Mouse (Mus musculus): ENCODE measurements around the gene Ebf1. TPM values are rescaled to one million over a fixed set of nuclear protein-coding genes. Genes with fewer than 3 reads are reported as not detected.
A peak's percentile ranks its signal among the peaks of the same experiment; 100 is the strongest.

Ebf1 gene
- total RNA-seq, 2 experiments from 2014 or later, result 4.8 to 6.1 TPM

DNA sequence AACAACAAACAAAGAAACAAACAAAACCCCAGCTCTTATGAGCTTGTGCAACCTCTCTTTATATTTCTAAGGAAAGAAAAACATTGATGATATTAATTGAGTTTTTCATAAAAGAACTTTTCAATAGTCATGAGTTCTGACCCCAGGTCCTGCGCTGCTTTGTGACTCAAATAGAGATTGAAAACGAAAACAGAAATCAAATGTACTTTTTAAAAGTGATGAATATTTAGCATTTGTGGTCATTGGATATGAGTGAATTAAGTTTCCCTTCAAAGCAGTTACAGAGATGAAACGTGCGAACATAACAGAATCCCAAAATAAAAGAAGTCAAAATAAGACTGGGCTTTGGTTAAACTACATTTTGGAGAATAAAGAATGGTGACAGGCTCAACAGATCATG is 271.3 kb downstream of the Ebf1 start:
- no peak for DNase-seq (ENCODE audit: low spot score in 2 of 2)

- no peak for DNase-seq (ENCODE audit: low spot score in 2 of 2)
These were observed 275.9 kb downstream of the Ebf1 start for GRCm38 (mm10) chr11:44892814-44893521.

GRCm38 (mm10) chr11:44893986-44894385 is 276.9 kb downstream of the Ebf1 start:
- DNase-seq (ENCODE audit: low spot score in 2 of 2), result no peak

GRCm38 (mm10) chr11:44894798-44895197 is 277.7 kb downstream of the Ebf1 start:
- no peak for DNase-seq (ENCODE audit: low spot score in 2 of 2)

DNA sequence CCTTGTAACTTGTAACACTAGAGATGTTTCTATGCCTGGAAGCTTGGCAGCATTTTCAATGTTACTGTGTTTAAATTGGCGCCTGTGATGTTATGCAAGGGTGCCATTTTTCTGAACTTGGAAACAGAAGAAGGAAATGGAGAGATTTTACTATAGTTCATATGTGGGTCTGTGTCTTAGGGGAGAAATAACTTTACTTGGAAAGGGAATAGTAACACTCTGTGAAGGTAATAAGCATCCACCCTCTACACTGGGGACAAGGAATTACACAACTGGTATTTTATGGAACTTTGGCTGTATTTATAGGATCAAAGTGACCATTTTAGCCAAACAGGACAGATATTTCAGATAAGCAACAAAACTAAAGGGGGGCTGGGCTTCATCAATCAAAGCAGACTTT is 278.8 kb downstream of the Ebf1 start:
- DNase-seq (ENCODE audit: low spot score in 2 of 2), result no peak

GRCm38 (mm10) chr11:44897140-44897665 is 280.1 kb downstream of the Ebf1 start:
- DNase-seq (ENCODE audit: low spot score in 2 of 2), result no peak

DNA sequence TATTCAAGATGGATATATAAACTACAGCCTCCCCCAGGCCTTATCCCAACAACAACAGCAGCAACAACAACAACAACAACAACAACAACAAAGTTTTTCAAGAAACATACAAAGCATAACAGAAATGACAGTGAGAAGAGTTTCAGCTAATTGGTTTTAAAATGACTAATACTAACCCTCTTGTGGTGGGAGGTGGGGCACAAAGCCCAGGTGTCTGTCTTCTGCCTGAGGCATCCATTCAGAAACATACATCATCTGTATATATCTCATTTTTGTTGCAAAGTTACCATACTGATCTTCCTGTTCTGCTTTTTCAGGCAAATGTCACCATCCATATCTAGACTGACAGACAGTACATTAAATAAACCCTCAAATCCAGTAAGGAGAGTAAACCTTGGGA is 282.4 kb downstream of the Ebf1 start:
- DNase-seq (ENCODE audit: low spot score in 2 of 2), result no peak

- DNase-seq (ENCODE audit: low spot score in 2 of 2), result no peak
These were observed 282.8 kb downstream of the Ebf1 start for GRCm38 (mm10) chr11:44899965-44900364.

- DNase-seq (ENCODE audit: low spot score in 2 of 2), result no peak
These were observed 283.4 kb downstream of the Ebf1 start for GRCm38 (mm10) chr11:44900496-44900895.

DNA sequence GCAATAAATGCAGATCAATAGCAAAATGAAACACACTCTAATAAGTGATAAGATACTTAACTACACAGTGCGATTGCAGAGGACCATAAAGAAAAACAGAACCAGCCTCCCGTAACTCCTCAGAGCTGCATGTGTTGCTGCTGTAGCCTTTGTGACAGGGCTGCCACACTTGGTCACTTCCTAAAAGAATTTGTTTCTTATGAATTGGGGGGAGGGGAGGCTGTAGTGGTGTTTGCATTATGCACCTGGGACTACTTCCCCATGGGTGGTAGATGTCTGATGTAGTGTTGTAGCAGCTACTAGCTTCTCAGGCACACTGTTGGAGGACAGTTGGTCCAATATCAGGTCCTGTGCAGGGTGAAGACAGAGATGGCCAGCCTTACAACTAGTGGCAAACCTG is 284.6 kb downstream of the Ebf1 start:
- DNase-seq (ENCODE audit: low spot score in 2 of 2), result no peak

DNA sequence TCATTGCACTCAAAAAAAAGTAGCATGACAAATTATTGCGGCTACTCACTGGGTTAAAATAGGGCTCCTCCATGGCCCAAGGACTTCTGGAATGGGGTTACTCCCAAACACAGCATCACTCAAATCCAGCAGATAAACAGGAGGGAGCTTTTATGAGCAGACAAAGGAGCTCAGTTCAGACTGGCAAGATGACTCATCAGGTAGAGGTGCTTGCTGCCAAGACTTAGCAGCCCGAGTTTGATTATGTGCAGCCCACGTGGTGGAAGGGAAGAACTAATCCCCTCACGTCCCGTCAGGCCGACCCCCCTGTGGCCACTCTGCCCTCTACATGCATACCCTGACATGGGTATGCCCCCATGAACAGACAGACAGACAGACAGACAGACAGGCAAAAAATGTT is 285.0 kb downstream of the Ebf1 start:
- no peak for DNase-seq (ENCODE audit: low spot score in 2 of 2)

GRCm38 (mm10) chr11:44904121-44904520 is 287.0 kb downstream of the Ebf1 start:
- DNase-seq (ENCODE audit: low spot score in 2 of 2), result no peak

DNA sequence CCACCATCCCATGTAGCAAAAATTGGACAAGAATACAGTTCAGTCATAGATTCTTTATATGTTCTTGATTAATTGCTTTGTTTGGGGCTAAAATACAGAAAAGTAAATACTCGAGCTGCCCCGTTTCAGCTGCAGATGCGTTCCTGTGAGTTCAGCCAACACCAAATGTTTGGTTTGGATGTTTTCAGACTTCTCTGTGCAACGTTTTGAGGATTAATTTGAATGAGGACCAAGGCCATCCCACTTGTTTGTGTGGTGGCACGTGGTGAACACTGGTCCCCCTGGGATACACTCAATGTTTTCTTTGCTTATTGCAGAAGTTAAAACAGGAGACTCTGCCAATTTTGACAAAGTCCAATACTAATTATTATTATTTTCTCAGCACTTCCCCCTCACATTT is 289.3 kb downstream of the Ebf1 start:
- DNase-seq (ENCODE audit: low spot score in 2 of 2), result no peak

GRCm38 (mm10) chr11:44911765-44912164 is 294.6 kb downstream of the Ebf1 start:
- no peak for DNase-seq (ENCODE audit: low spot score in 2 of 2)

DNA sequence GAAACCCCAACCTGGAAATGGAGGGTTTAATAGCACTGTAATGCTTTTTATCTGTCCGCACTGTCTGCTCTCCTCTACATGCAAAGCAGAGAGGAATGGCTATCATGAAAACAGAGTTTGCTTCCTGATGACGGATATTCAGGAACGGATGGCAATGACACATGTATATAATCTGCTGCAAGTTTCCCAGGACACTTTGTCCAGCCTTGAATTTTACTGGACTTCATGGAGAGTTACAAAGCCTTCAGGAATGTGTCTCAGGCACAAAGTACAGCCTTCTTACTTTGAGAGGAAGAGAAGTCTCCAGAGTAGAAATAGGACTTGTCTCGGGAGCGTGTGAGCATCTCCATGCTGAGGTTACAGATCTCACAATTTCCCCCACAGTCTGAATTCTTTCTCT is 296.7 kb downstream of the Ebf1 start:
- DNase-seq (ENCODE audit: low spot score in 2 of 2), result no peak

DNA sequence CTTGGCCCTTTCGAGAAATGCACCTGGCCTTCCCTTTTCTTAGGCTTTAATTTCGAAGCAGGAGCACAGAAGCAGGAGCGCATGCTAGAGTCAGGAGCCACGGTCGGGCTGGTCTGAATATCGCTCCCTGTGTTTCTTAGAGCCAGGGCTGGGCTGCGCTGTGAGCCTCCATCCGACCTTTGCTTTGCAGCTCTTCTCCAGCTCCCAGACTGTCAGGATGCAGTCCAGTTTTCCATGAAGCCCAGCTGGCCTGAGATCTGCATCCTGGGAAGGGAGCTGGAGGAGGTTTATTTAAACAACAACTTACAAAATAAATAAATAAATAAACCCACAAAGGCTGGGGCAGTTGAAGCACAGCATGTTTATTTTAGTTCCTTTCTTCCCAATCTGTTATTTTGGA is 299.9 kb downstream of the Ebf1 start:
- no peak for DNase-seq (ENCODE audit: low spot score in 2 of 2)

GRCm38 (mm10) chr11:44923138-44923537 is 306.0 kb downstream of the Ebf1 start:
- no peak for DNase-seq (ENCODE audit: low spot score in 2 of 2)

- DNase-seq (ENCODE audit: low spot score in 2 of 2), result no peak
These were observed 306.9 kb downstream of the Ebf1 start for GRCm38 (mm10) chr11:44923868-44924508.

DNA sequence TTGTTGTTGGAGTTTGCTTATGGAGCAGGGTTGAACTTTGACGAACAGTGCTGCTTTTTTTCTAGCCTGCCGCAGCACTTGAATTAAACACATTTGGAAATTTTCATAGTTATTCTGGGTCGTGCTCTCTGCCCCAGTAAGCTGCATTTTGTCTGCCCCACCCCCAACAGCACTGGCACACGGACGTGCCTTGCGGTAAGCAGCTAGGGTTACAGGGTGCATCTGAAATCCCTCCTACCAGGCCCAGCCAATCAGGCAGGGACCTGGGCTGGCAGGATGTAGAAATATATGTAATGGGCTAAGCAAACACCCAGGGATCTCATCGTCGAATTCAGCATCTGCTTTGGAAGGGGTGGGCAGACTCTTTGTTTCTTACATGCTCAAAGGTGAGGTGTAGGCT is 307.8 kb downstream of the Ebf1 start:
- DNase-seq (ENCODE audit: low spot score in 2 of 2), result no peak

DNA sequence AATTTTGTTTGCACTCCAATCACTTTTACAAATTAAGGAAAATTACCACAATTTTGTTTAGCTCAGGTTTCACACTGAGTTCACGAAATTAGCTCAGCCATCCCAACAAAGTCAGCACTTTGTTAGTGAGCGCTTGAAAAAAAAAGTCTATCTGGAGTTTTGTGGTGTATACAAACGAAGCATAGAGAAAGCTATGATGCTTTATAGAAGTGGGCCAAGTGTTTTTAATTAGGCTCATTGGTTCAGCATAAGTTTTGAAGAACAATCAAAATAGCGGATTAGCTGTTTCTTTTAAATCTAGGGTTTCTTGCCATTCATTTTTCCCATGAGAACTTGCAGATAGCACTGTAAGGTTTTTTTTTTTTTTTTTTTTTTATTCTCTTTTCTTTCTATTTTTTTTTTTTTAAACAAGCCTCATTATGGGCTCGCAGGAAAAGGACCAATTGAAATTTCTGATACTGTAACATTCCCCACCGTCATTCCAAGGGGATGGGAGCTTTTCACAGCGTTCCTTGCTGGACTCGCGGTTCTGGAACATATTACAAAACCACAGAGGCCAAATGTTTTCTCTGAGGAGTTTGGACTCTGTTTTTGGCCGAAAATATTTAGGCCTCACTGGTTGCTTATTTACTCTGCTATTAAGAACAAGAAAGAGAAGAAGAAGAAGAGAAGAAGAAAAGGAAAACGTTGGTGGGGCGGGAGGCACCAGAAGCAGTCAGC is 308.8 kb downstream of the Ebf1 start:
- peak in 1 of 2 experiments; percentile 13 for DNase-seq (ENCODE audit: low spot score in 2 of 2)

DNA sequence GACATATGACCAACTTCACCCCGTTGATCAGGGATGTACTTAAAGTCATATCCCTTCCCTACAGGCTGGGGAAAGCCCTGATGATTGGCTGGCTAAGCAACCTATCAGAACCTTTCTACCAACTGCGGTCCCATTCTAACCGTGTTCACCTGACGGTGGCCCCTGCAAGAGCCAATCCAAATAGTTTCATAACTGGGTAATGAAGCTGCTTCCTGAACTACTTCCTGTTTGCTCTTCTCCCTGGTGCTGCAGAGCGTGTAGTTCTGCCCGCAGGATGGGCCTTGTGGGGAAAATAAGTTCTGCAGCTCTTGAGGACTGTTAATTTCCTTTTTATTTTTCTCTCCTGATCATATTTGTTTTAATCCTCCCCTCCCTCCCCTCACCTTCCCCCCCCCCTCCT is 311.3 kb downstream of the Ebf1 start:
- no peak for DNase-seq (ENCODE audit: low spot score in 2 of 2)

- no peak for DNase-seq (ENCODE audit: low spot score in 2 of 2)
These were observed 315.9 kb downstream of the Ebf1 start for GRCm38 (mm10) chr11:44932942-44933483.
